Mouse (Mus musculus) E14TG2a.4 (cell line): Measurements from ENCODE around the gene Afdn.
"Not testable (repeated sequence)": the region's sequence is repeated elsewhere in the genome, so short reads cannot be mapped to it uniquely, and the experiment has no call there.

Source experiments
- H3K27me3 ChIP-seq: 2 replicates; pipeline ENCODE4 v1.6.1; 2014; ENCODE audit warnings: low read length, control low read depth; ENCODE audit not compliant: insufficient read depth
- H3K36me3 ChIP-seq: 2 replicates; pipeline ENCODE4 v1.6.1; 2014; ENCODE audit warnings: low read length, control low read depth; ENCODE audit not compliant: insufficient read depth
- H3K4me1 ChIP-seq: replicated peaks from 2 replicates; pipeline ENCODE4 v1.6.1; 2014; ENCODE audit warnings: low read depth, low read length, control low read depth
- H3K4me3 ChIP-seq: replicated peaks from 2 replicates; pipeline ENCODE4 v1.5.1; 2014; ENCODE audit warnings: mild to moderate bottlenecking, low read length
- H3K9me3 ChIP-seq: 2 replicates; pipeline ENCODE4 v1.6.1; 2014; ENCODE audit warnings: low read length, control low read depth
- CTCF ChIP-seq: conservative IDR thresholded peaks from 2 replicates; pipeline ENCODE4 v1.5.1; 2014; ENCODE audit warnings: low read length
- NANOG ChIP-seq: IDR thresholded peaks from 2 replicates; pipeline ENCODE4 v1.6.1; 2014; ENCODE audit warnings: borderline replicate concordance, low read length, mixed read lengths
- POU5F1 ChIP-seq: IDR thresholded peaks from 2 replicates; pipeline ENCODE4 v1.6.1; 2014; ENCODE audit warnings: low read length, borderline replicate concordance

Afdn gene

GRCm38 (mm10) chr17:13819342-13819741 lies 59.0 kb downstream of the Afdn start:
- Histone ChIP-seq H3K27me3 (no peaks in the 10 kb centered on the region), H3K9me3 (no peaks in the 10 kb centered on the region)
- no peak for TF ChIP-seq NANOG
- TF ChIP-seq CTCF, result no peak
- no peak for TF ChIP-seq POU5F1

GRCm38 (mm10) chr17:13820676-13821075 lies 60.3 kb downstream of the Afdn start:
- Histone ChIP-seq H3K36me3 (peaks cover 44% of the 10 kb centered on the region), H3K27me3 (no peaks in the 10 kb centered on the region), H3K9me3 (no peaks in the 10 kb centered on the region), H3K4me1 (no peaks in the 10 kb centered on the region), H3K4me3 (no peak overlapping the region)
- TF ChIP-seq POU5F1 (no peak), NANOG (no peak), CTCF (no peak)

More at GRCm38 (mm10) chr17:13819342-13819741, 59.0 kb downstream of the Afdn start:
- Histone ChIP-seq H3K36me3 (peaks cover 31% of the 10 kb centered on the region), H3K4me1 (no peaks in the 10 kb centered on the region), H3K4me3 (no peak overlapping the region)

GRCm38 (mm10) chr17:13825421-13825820 lies 65.1 kb downstream of the Afdn start:
- H3K36me3 ChIP-seq, result peaks cover 65% of the 10 kb centered on the region
- no peaks in the 10 kb centered on the region for H3K27me3 ChIP-seq
- H3K9me3 ChIP-seq, result no peaks in the 10 kb centered on the region
- TF ChIP-seq CTCF (no peak), POU5F1 (no peak), NANOG (no peak)
- peaks cover 3% of the 10 kb centered on the region; the same call in 1 of the 2 replicates for H3K4me1 ChIP-seq
- no peak overlapping the region for H3K4me3 ChIP-seq

GRCm38 (mm10) chr17:13830234-13830633 lies 69.9 kb downstream of the Afdn start:
- Histone ChIP-seq H3K36me3 (peaks cover 88% of the 10 kb centered on the region), H3K4me3 (no peak overlapping the region), H3K9me3 (no peaks in the 10 kb centered on the region), H3K27me3 (no peaks in the 10 kb centered on the region), H3K4me1 (peaks cover 3% of the 10 kb centered on the region; the same call in 1 of the 2 replicates)
- TF ChIP-seq CTCF, result no peak
- TF ChIP-seq NANOG, result no peak
- TF ChIP-seq POU5F1, result no peak

- Histone ChIP-seq H3K4me3 (no peak overlapping the region), H3K9me3 (no peaks in the 10 kb centered on the region), H3K4me1 (peaks cover 3% of the 10 kb centered on the region; the same call in 1 of the 2 replicates), H3K36me3 (peaks cover 88% of the 10 kb centered on the region), H3K27me3 (no peaks in the 10 kb centered on the region)
- TF ChIP-seq NANOG, result no peak
- peak; percentile 76 for TF ChIP-seq CTCF
- TF ChIP-seq POU5F1, result no peak
These were observed 70.5 kb downstream of the Afdn start for GRCm38 (mm10) chr17:13830636-13831341.

GRCm38 (mm10) chr17:13835876-13836275 lies 75.5 kb downstream of the Afdn start:
- H3K9me3 ChIP-seq, result no peaks in the 10 kb centered on the region
- peaks cover 51% of the 10 kb centered on the region for H3K36me3 ChIP-seq
- H3K4me3 ChIP-seq, result no peak overlapping the region
- H3K27me3 ChIP-seq, result no peaks in the 10 kb centered on the region
- no peaks in the 10 kb centered on the region for H3K4me1 ChIP-seq
- TF ChIP-seq POU5F1 (no peak), CTCF (peak; percentile 31)

GRCm38 (mm10) chr17:13850175-13850574 lies 89.8 kb downstream of the Afdn start:
- Histone ChIP-seq H3K4me1 (peaks cover 19% of the 10 kb centered on the region), H3K27me3 (no peaks in the 10 kb centered on the region), H3K9me3 (0 out of 2 replicates have a peak, but pooled peaks cover 7% of the 10 kb centered on the region), H3K4me3 (no peak overlapping the region), H3K36me3 (peaks cover 85% of the 10 kb centered on the region)
- TF ChIP-seq POU5F1 (no peak), CTCF (peak; percentile 20)

GRCm38 (mm10) chr17:13853883-13854282 lies 93.5 kb downstream of the Afdn start:
- Histone ChIP-seq H3K36me3 (peaks cover 90% of the 10 kb centered on the region), H3K4me1 (peaks cover 19% of the 10 kb centered on the region)
- not testable (repeated sequence) for H3K4me3 ChIP-seq, H3K9me3 ChIP-seq, H3K27me3 ChIP-seq

- Histone ChIP-seq H3K27me3 (no peaks in the 10 kb centered on the region), H3K9me3 (0 out of 2 replicates have a peak, but pooled peaks cover 5% of the 10 kb centered on the region), H3K4me1 (peaks cover 19% of the 10 kb centered on the region), H3K4me3 (no peak overlapping the region), H3K36me3 (peaks cover 88% of the 10 kb centered on the region)
- TF ChIP-seq NANOG (no peak), CTCF (no peak), POU5F1 (no peak)
These were observed 95.1 kb downstream of the Afdn start for GRCm38 (mm10) chr17:13855396-13855795.
